Mouse (Mus musculus): ENCODE results near the gene Gnai3. TPM values are rescaled to one million over a fixed set of nuclear protein-coding genes. Genes with fewer than 3 reads are reported as not detected.

Gnai3 gene
- polyA plus RNA-seq, 1 experiment: not detected

DNA sequence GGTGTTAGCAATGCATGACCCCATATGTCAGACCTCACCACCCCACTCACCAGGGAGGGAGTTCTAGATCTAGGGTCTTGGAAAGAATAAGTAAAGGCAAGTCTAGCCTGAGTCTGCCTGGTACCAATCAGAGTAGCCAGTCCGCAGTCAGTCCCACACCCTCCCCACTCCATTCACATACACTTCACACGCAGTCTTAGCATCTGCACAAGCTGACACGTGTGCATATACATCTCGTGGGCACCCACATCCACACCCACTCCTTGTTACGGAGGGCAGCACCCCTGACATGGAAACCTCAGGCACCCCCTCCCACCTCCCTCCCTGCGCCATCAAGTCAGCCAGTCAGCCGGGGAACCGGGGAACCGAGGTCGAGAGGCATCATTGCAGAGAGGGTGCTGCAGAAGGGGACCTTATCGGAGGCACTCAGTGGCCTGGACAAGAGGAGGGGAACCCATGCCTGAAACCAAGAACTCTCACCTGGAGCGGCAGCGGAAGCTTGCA, 61.1 kb downstream of the Gnai3 start:
- WGBS: 4% methylated on average over 13 of the region's 13 CpGs

DNA sequence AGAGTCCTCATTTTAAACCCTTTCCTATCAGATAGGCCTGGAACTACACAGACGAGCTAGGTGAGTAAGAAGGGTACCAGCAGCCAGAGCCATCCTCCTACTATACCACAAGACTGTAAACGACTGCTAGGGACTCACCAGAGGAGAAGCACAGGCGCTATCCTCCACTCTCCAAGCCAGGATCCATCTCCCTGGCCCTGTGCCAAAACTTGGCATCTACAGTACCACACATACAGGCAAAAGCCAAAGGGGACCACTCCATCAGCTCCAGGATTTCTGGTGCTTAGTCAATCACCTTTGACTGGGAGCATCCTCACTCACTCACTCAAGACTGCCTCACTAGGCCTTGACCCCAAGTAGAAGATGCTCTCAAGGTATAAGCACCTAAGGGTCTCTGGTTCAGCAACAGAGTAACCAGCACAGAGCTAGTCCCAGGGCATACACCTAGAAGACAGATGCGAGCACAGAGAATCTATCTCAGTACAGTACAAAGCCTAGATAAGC, 62.0 kb downstream of the Gnai3 start:
- WGBS: 40% methylated on average over 4 of the region's 4 CpGs

More for the DNA sequence above, 61.1 kb downstream of the Gnai3 start:
- Histone ChIP-seq H3K27ac (ENCODE audit: insufficient read depth, low read depth, low read length) (peak overlapping the region; percentile 93), H3K4me1 (ENCODE audit: control insufficient read depth, insufficient read depth, low read length) (peaks cover 53% of the 10 kb centered on the region), H3K4me3 (ENCODE audit: insufficient read depth, low read depth, low read length) (peak overlapping the region; percentile 72)
- TF ChIP-seq CTCF (IDR thresholded peaks at IDR 0.05; ENCODE audit: insufficient read depth, low read depth, low read length): no peak
- no peak for TF ChIP-seq POLR2A (IDR thresholded peaks at IDR 0.05; ENCODE audit: insufficient read depth, low read depth, low read length)

DNA sequence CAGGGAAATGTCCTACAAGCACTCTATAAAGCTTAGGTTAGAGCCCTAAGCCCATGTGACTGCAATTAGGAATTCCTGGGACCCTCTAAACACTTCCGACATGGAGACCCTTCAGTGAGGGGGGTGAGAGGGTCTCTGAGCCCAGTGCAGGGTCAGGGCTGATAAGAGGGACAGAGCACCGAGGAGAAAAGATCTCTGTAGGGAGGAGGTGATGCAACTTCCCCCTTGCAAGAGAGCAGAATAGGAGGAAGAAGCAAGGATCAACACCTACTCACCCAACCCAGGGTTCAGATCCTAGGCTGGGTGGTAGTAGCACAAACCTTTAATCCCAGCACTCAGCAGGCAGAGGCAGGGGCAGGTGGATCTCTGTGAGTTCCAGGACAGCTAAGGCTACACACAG, 62.8 kb downstream of the Gnai3 start:
- peak overlapping the region; percentile 93; the same call in 1 of the 2 replicates for H3K27ac ChIP-seq (ENCODE audit: insufficient read depth, low read depth, low read length)
- 35% methylated on average over 2 of the region's 2 CpGs for WGBS
- TF ChIP-seq POLR2A (IDR thresholded peaks at IDR 0.05; ENCODE audit: insufficient read depth, low read depth, low read length) (no peak), CTCF (IDR thresholded peaks at IDR 0.05; ENCODE audit: insufficient read depth, low read depth, low read length) (no peak)
- H3K4me3 ChIP-seq (ENCODE audit: insufficient read depth, low read depth, low read length): peak overlapping the region; percentile 28
- H3K4me1 ChIP-seq (ENCODE audit: control insufficient read depth, insufficient read depth, low read length): peaks cover 52% of the 10 kb centered on the region

More for the DNA sequence above, 62.0 kb downstream of the Gnai3 start:
- TF ChIP-seq CTCF (IDR thresholded peaks at IDR 0.05; ENCODE audit: insufficient read depth, low read depth, low read length): no peak
- TF ChIP-seq POLR2A (IDR thresholded peaks at IDR 0.05; ENCODE audit: insufficient read depth, low read depth, low read length): no peak
- peaks cover 55% of the 10 kb centered on the region for H3K4me1 ChIP-seq (ENCODE audit: control insufficient read depth, insufficient read depth, low read length)
- peak overlapping the region; percentile 40 for H3K4me3 ChIP-seq (ENCODE audit: insufficient read depth, low read depth, low read length)
- H3K27ac ChIP-seq (ENCODE audit: insufficient read depth, low read depth, low read length): peak overlapping the region; percentile 93

DNA sequence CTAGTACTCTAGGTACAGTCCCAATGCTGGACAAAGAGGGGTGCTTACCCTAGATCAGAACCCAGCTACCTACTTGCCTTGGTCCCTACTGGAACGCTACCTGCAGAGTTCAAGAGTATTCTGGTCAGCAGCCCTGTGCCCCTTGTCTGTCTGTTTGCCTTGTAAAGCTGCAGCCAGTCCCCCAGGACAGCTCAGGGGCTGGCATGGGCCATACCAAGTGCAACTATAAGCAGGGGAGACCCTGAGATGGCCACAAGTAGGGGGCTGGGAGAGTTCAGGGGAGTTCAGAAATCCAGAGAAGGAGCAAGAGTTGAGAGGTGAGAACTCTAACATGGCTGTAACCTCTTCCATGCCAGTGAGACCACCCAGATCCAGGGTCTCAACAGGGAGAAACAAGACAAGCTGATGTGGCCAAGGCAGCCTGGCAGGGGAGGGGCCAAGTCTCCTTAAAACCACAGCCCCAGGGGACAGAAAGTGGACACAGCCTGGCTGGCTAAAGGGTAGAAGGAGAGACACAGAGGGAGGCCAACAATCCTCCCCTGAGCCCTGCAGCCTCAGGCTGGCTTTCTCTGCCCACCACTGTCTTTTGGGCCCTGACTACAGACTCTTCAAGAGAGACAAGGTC, 63.6 kb downstream of the Gnai3 start:
- H3K4me3 ChIP-seq (ENCODE audit: insufficient read depth, low read depth, low read length): peak overlapping the region; percentile 28
- TF ChIP-seq CTCF (IDR thresholded peaks at IDR 0.05; ENCODE audit: insufficient read depth, low read depth, low read length): no peak
- no peak for TF ChIP-seq POLR2A (IDR thresholded peaks at IDR 0.05; ENCODE audit: insufficient read depth, low read depth, low read length)
- WGBS: 45% methylated on average over 1 of the region's 1 CpGs

DNA sequence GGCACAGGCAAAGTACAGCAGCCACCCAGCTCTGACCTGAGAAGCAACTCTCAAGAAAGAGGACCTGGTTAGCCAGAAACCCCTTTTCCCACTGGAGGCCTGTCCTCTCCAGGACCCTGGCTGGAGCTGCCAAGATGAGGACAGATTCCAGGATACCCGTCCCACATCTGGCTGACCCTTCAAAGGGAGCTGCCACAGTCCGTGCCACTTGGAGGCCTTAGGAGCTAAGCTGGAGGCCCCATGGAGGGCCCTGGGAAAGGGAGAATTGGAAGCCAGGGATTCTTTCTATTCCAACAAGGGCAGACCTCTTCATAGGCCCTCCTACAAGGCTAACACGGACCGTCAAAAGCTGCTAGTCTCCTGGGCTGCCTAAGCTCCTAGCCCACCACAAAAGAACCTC, 64.3 kb downstream of the Gnai3 start:
- Histone ChIP-seq H3K27ac (ENCODE audit: insufficient read depth, low read depth, low read length) (peak overlapping the region; percentile 35; the same call in 1 of the 2 replicates), H3K4me1 (ENCODE audit: control insufficient read depth, insufficient read depth, low read length) (peaks cover 57% of the 10 kb centered on the region), H3K4me3 (ENCODE audit: insufficient read depth, low read depth, low read length) (peak overlapping the region; percentile 28)
- TF ChIP-seq POLR2A (IDR thresholded peaks at IDR 0.05; ENCODE audit: insufficient read depth, low read depth, low read length) (no peak), CTCF (IDR thresholded peaks at IDR 0.05; ENCODE audit: insufficient read depth, low read depth, low read length) (no peak)
- WGBS: 28% methylated on average over 4 of the region's 4 CpGs

More for the DNA sequence above, 63.6 kb downstream of the Gnai3 start:
- peaks cover 55% of the 10 kb centered on the region for H3K4me1 ChIP-seq (ENCODE audit: control insufficient read depth, insufficient read depth, low read length)
- H3K27ac ChIP-seq (ENCODE audit: insufficient read depth, low read depth, low read length): peak overlapping the region; percentile 93

DNA sequence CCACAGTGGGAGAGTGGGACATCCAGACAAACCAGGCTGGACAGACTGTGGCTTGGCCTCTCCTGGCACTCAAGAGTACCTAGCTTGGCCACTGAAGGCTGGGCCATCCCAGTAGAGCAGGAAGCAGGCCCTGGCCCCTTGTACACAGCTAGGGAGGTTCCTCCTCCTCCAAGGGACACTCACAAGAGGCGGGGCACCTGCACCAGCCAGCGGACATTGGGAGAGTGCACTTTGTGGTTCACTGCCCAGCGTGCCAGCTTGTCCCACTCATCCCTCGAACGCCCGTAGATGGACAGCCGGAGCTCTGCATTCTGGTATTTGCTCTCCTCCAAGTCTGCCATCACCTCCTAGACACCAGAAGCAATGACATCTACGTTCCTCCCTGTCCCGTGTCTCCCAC, 69.1 kb downstream of the Gnai3 start:
- peaks cover 63% of the 10 kb centered on the region for H3K4me1 ChIP-seq (ENCODE audit: control insufficient read depth, insufficient read depth, low read length)
- no peak overlapping the region for H3K4me3 ChIP-seq (ENCODE audit: insufficient read depth, low read depth, low read length)
- 81% methylated on average over 9 of the region's 9 CpGs for WGBS
- no peak overlapping the region for H3K27ac ChIP-seq (ENCODE audit: insufficient read depth, low read depth, low read length)
- TF ChIP-seq CTCF (IDR thresholded peaks at IDR 0.05; ENCODE audit: insufficient read depth, low read depth, low read length) (no peak), POLR2A (IDR thresholded peaks at IDR 0.05; ENCODE audit: insufficient read depth, low read depth, low read length) (no peak)

DNA sequence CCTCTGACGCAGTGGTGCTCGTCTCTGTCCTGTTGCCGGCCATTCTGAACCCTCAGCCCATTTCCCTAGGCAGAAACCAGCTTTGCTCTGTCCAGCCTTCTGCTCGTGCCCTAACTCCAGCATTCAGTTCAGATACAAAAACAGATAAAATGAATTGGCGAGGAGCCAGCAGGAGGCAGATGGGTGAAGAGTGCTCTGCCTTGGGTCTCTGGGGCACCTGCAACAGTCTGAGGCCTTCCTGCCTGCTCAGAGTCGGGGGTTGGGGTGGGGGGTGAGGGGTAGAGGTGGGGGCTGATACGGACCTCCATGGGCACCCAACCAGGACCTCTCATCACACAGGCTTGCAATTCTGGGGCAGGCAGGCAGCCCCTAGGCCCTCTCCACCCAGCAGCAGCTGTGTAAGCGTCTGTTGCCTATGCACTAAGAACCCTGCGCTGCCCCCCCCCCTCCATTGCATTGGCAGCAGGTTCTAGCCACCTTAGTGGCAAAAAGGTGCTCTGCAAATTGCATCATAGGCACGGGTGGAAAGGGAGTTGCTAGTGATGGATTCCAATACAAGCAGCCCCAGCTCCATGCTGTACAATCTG, 72.9 kb downstream of the Gnai3 start:
- Histone ChIP-seq H3K4me3 (ENCODE audit: insufficient read depth, low read depth, low read length) (no peak overlapping the region), H3K4me1 (ENCODE audit: control insufficient read depth, insufficient read depth, low read length) (peaks cover 43% of the 10 kb centered on the region), H3K27ac (ENCODE audit: insufficient read depth, low read depth, low read length) (no peak overlapping the region)
- TF ChIP-seq CTCF (IDR thresholded peaks at IDR 0.05; ENCODE audit: insufficient read depth, low read depth, low read length): no peak
- no peak for TF ChIP-seq POLR2A (IDR thresholded peaks at IDR 0.05; ENCODE audit: insufficient read depth, low read depth, low read length)
- WGBS: 59% methylated on average over 10 of the region's 10 CpGs

DNA sequence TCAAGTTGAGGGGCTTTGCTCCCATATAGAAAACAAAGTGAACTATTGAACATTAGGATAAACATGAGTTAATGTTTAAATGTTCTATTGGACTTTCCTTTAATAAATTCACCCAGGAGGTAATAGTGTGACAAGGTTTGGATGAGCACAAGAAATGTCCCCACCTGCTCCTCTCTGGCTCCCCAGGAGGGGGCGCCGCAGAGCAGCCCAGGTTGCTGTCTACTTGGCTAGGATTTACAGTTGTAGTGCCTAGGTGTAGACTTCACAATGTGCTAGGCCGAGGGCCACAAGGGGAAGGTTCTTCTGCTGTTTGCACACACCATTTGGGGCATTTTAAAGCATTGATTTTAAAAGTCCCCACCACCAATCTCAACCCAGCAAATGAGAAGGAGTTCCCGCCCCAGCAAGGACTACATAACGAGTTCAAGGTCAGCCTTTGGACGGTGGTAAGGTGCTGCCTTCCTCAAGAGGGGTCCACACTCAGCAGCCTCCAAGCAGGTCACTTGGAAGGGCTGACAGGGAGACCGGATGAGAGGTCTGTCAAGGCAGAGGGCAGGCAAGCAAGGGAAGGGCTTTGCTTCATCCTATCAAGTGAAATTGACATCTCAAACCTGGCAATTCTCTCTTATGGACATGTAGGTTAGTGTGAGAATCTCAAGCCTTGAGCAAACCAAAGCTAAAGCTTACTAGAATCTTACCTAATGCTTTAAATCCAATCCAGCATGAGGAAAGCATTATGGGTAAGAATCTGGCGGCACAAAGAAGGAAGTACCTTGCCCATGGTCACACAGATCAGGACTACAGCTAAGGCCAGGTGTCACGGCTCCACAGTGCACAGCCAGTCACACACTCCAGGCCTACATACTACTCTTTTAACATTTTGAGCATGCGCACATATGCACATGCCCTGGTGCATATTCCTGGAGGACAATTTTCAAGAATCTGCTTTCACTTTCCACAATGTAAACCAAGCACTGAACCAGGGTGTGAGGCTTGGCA, 75.4 kb downstream of the Gnai3 start:
- Histone ChIP-seq H3K4me3 (ENCODE audit: insufficient read depth, low read depth, low read length) (no peak overlapping the region), H3K27ac (ENCODE audit: insufficient read depth, low read depth, low read length) (no peak overlapping the region), H3K4me1 (ENCODE audit: control insufficient read depth, insufficient read depth, low read length) (peaks cover 24% of the 10 kb centered on the region)
- TF ChIP-seq CTCF (IDR thresholded peaks at IDR 0.05; ENCODE audit: insufficient read depth, low read depth, low read length) (peak; percentile 76; the same call in 1 of the 2 replicates), POLR2A (IDR thresholded peaks at IDR 0.05; ENCODE audit: insufficient read depth, low read depth, low read length) (no peak)
- 59% methylated on average over 10 of the region's 10 CpGs for WGBS

Measured in olfactory bulb, adult 2 months (tissue).